9 mouse cellular contexts compared by ENCODE assay signal in genomic region chr7:125748186-125748585, GRCm38 (mm10). TPM values are rescaled to one million over a fixed set of nuclear protein-coding genes. Genes with fewer than 3 reads are reported as not detected.
DNase-seq lines count a peak whose midpoint lies in the region; ATAC-seq lines count a peak whose summit lies in the region.
"Had no signal": no experiment of that assay in that cellular context is flagged by ENCODE, and none has a peak within 500 bp of the region (broad histone marks: within the 10 kb centered on the region; RNA-seq: fewer than 3 reads in every experiment).

No protein-coding gene starts in this region.

- no peaks in the 10 kb centered on the region for H3K27me3 ChIP-seq in heart, embryonic 16.5 days (ENCODE audit: control insufficient read depth, insufficient read depth, low read length)
- no peaks in the 10 kb centered on the region for H3K27me3 ChIP-seq in limb, embryonic 10.5 days (ENCODE audit: low read depth, poor library complexity, severe bottlenecking)
- H3K27me3 ChIP-seq in intestine, embryonic 16.5 days (replicated peaks; ENCODE audit: control insufficient read depth, insufficient read depth, low read length) = no peaks in the 10 kb centered on the region

- DNase-seq in heart, adult 9 months (ENCODE audit: low spot score in 2 of 2) = no peak
- DNase-seq in A20 (ENCODE audit: low read depth, low spot score) (peak; percentile 50), R1 (ENCODE audit: low read depth, low spot score) (peak; percentile 63)
- DNase-seq in limb, embryonic 10.5 days (ENCODE audit: low spot score) = peak; percentile 34
- DNase-seq in right cerebral cortex, postnatal 36 days (ENCODE audit: low spot score in 2 of 2) = no peak
- no peak for DNase-seq in adrenal gland, adult 2 months

- peaks cover 7% of the 10 kb centered on the region; the same call in 1 of the 2 replicates for H3K4me1 ChIP-seq in heart, embryonic 16.5 days (ENCODE audit: control insufficient read depth, insufficient read depth, low read length)
- no peaks in the 10 kb centered on the region for H3K4me1 ChIP-seq in limb, embryonic 10.5 days
- no peaks in the 10 kb centered on the region for H3K4me1 ChIP-seq in intestine, embryonic 16.5 days (ENCODE audit: control insufficient read depth, insufficient read depth, low read length)

- H3K4me3 ChIP-seq in heart, embryonic 16.5 days (ENCODE audit: low read length) = no peak overlapping the region
- no peak overlapping the region for H3K4me3 ChIP-seq in limb, embryonic 10.5 days
- no peak overlapping the region for H3K4me3 ChIP-seq in intestine, embryonic 16.5 days (ENCODE audit: low read length)

- no peak overlapping the region for H3K27ac ChIP-seq in heart, embryonic 16.5 days (ENCODE audit: low read length)
- no peak overlapping the region for H3K27ac ChIP-seq in limb, embryonic 10.5 days
- H3K27ac ChIP-seq in intestine, embryonic 16.5 days (ENCODE audit: low read length) = no peak overlapping the region
- H3K27ac ChIP-seq: macrophage had no signal

- H3K4me2 ChIP-seq in heart, embryonic 16.5 days (ENCODE audit: low read depth, low read length) = no peak overlapping the region
- no peak overlapping the region for H3K4me2 ChIP-seq in intestine, embryonic 16.5 days (ENCODE audit: low read depth, low read length)

- ATAC-seq in heart, embryonic 16.5 days (replicated peaks; ENCODE audit: extremely low read depth, insufficient read depth, low FRiP score) = 0 out of 2 replicates have a peak, but pooled peaks have one; percentile 9
- no peak for ATAC-seq in intestine, embryonic 16.5 days

- H3K36me3 ChIP-seq in heart, embryonic 16.5 days (ENCODE audit: control insufficient read depth, insufficient read depth) = no peaks in the 10 kb centered on the region
- H3K36me3 ChIP-seq in limb, embryonic 10.5 days = peaks cover 4% of the 10 kb centered on the region; the same call in 1 of the 2 replicates
- no peaks in the 10 kb centered on the region for H3K36me3 ChIP-seq in intestine, embryonic 16.5 days (ENCODE audit: control insufficient read depth, insufficient read depth, low read length)

- H3K9ac ChIP-seq in heart, embryonic 16.5 days (ENCODE audit: low read length) = no peak overlapping the region
- no peak overlapping the region for H3K9ac ChIP-seq in intestine, embryonic 16.5 days (ENCODE audit: low read depth, low read length)

- H3K9me3 ChIP-seq in heart, embryonic 16.5 days (replicated peaks; ENCODE audit: control insufficient read depth, low read length) = no peaks in the 10 kb centered on the region
- H3K9me3 ChIP-seq in limb, embryonic 10.5 days (replicated peaks) = no peaks in the 10 kb centered on the region
- H3K9me3 ChIP-seq in intestine, embryonic 16.5 days (ENCODE audit: control insufficient read depth, low read length) = no peaks in the 10 kb centered on the region

- WGBS in heart, embryonic 16.5 days = 44% methylated on average over 3 of the region's 3 CpGs
- WGBS in limb, embryonic 10.5 days = 52% methylated on average over 3 of the region's 3 CpGs
- 54% methylated on average over 3 of the region's 3 CpGs for WGBS in intestine, embryonic 16.5 days

RNA-seq across cellular contexts. Expression of gene D430042O09Rik, which starts 40.5 kb away (rescaled TPM):
- 7.9 and 8.0 TPM in 2 replicates for polyA plus RNA-seq in heart, embryonic 16.5 days (2015; fragmentation: Nextera tagmentation; extraction: Ambion mirVana)
- polyA plus RNA-seq in limb, embryonic 10.5 days (2016; fragmentation: Nextera tagmentation; extraction: Ambion mirVana) = 9.0 and 9.7 TPM in 2 replicates
- 6.0 and 7.0 TPM in 2 replicates for polyA plus RNA-seq in intestine, embryonic 16.5 days (2015; fragmentation: Nextera tagmentation; extraction: Ambion mirVana)
- 10 to 100 TPM; 26.7 to 28.9 TPM for total RNA-seq in adrenal gland, adult 2 months (2021)
- 12.8 and 14.6 TPM in 2 replicates for polyA plus RNA-seq in adrenal gland, adult 2 months (2012; rRNA removed)

RNA-seq across cellular contexts. Expression of gene Gtf3c1, which starts 40.6 kb away (rescaled TPM):
- 25.8 and 32.4 TPM in 2 replicates for polyA plus RNA-seq in heart, embryonic 16.5 days (2015; fragmentation: Nextera tagmentation; extraction: Ambion mirVana)
- polyA plus RNA-seq in limb, embryonic 10.5 days (2016; fragmentation: Nextera tagmentation; extraction: Ambion mirVana) = 44.4 and 50.6 TPM in 2 replicates
- 15.8 and 18.8 TPM in 2 replicates for polyA plus RNA-seq in intestine, embryonic 16.5 days (2015; fragmentation: Nextera tagmentation; extraction: Ambion mirVana)
- 10 to 100 TPM; 61.4 to 65.6 TPM for total RNA-seq in adrenal gland, adult 2 months (2021)
- 69.0 and 79.4 TPM in 2 replicates for polyA plus RNA-seq in adrenal gland, adult 2 months (2012; rRNA removed)

Comparison
In these comparisons a context has a peak if more than half of its experiments do, and no peak if none do; other contexts are left out.
1. DNase-seq: peak in A20 (single experiment), R1 (single experiment) and limb, embryonic 10.5 days (single experiment); none in heart, adult 9 months (0 of 2), right cerebral cortex, postnatal 36 days (0 of 2) and adrenal gland, adult 2 months (single experiment).